Mouse (Mus musculus) liver, embryonic 15.5 days (tissue): ENCODE measurements around the gene Myo16. TPM values are rescaled to one million over a fixed set of nuclear protein-coding genes. Genes with fewer than 3 reads are reported as not detected.

Source experiments
- ATAC-seq: fragments of 200-750 bp; cut with Nextera tagmentation; 2 replicates; pipeline ENCODE4 v1.8.0; 2017; ENCODE audit warnings: moderate number of reproducible peaks, mild to moderate bottlenecking, moderate library complexity; ENCODE audit not compliant: insufficient read depth
- H3K27ac ChIP-seq: fragments of 300-500 bp; sonication (generic); replicated peaks from 2 replicates; pipeline ENCODE4 v1.5.1; 2015; ENCODE audit warnings: mild to moderate bottlenecking, inconsistent platforms
- H3K27me3 ChIP-seq: fragments of 300-500 bp; sonication (generic); 2 replicates; pipeline ENCODE4 v1.6.1; 2015; ENCODE audit warnings: mild to moderate bottlenecking, inconsistent platforms
- H3K36me3 ChIP-seq: fragments of 300-500 bp; sonication (generic); replicated peaks from 2 replicates; pipeline ENCODE4 v1.6.1; 2015; ENCODE audit warnings: moderate library complexity, mild to moderate bottlenecking, inconsistent platforms
- H3K4me1 ChIP-seq: fragments of 300-500 bp; sonication (generic); replicated peaks from 2 replicates; pipeline ENCODE4 v1.6.1; 2015; ENCODE audit warnings: inconsistent platforms
- H3K4me2 ChIP-seq: fragments of 300-500 bp; sonication (generic); 2 replicates; pipeline ENCODE4 v1.6.1; 2015; ENCODE audit warnings: moderate library complexity, mild to moderate bottlenecking, inconsistent platforms
- H3K4me3 ChIP-seq: fragments of 300-500 bp; sonication (generic); replicated peaks from 2 replicates; pipeline ENCODE4 v1.5.1; 2015; ENCODE audit warnings: mild to moderate bottlenecking, inconsistent platforms
- H3K9ac ChIP-seq: fragments of 300-500 bp; sonication (generic); 2 replicates; pipeline ENCODE4 v1.6.1; 2015; ENCODE audit warnings: moderate library complexity, mild to moderate bottlenecking, inconsistent platforms
- H3K9me3 ChIP-seq: fragments of 300-500 bp; sonication (generic); replicated peaks from 2 replicates; pipeline ENCODE4 v1.6.1; 2016; ENCODE audit warnings: inconsistent platforms
- WGBS: fragments of 180-500 bp; shearing (Covaris S2); methylation state at CpG from one replicate; pipeline ENCODE4 v1.1.7; 2015; ENCODE audit warnings: mixed read lengths; ENCODE audit not compliant: insufficient replicate concordance; 5-methylcytosine and 5-hydroxymethylcytosine counted together
- polyA plus RNA-seq: library from polyadenylated mRNA; unstranded; fragments of >200 nt; fragmentation: Nextera tagmentation; extraction: Ambion mirVana; gene quantifications from 2 replicates; pipeline ENCODE4 v1.2.1, GENCODE M21; 2015

Myo16 gene
- polyA plus RNA-seq, 1 experiment from 2014 or later: 0.03 TPM

- WGBS: 52% methylated on average over 2 of the region's 2 CpGs
- no peak overlapping the region for H3K4me3 ChIP-seq
- H3K27ac ChIP-seq: no peak overlapping the region
- H3K9ac ChIP-seq: no peak overlapping the region
- no peak for ATAC-seq
- no peaks in the 10 kb centered on the region for H3K9me3 ChIP-seq
- H3K36me3 ChIP-seq: no peaks in the 10 kb centered on the region
- no peak overlapping the region for H3K4me2 ChIP-seq
- no peaks in the 10 kb centered on the region for H3K4me1 ChIP-seq
- H3K27me3 ChIP-seq: no peaks in the 10 kb centered on the region
Observed at GRCm38 (mm10) chr8:10225018-10225417, 71.3 kb downstream of the Myo16 start.

GRCm38 (mm10) chr8:10230746-10231369 is 77.1 kb downstream of the Myo16 start:
- Histone ChIP-seq H3K4me3 (no peak overlapping the region), H3K4me2 (no peak overlapping the region), H3K27ac (no peak overlapping the region), H3K9me3 (no peaks in the 10 kb centered on the region), H3K9ac (no peak overlapping the region), H3K27me3 (no peaks in the 10 kb centered on the region), H3K36me3 (no peaks in the 10 kb centered on the region), H3K4me1 (no peaks in the 10 kb centered on the region)
- ATAC-seq: no peak
- WGBS: 42% methylated on average over 8 of the region's 8 CpGs

GRCm38 (mm10) chr8:10234516-10234915 is 80.8 kb downstream of the Myo16 start:
- H3K27me3 ChIP-seq: no peaks in the 10 kb centered on the region
- no peaks in the 10 kb centered on the region for H3K9me3 ChIP-seq
- ATAC-seq: no peak
- H3K4me1 ChIP-seq: no peaks in the 10 kb centered on the region
- H3K36me3 ChIP-seq: no peaks in the 10 kb centered on the region
- no peak overlapping the region for H3K4me3 ChIP-seq
- no peak overlapping the region for H3K27ac ChIP-seq
- no peak overlapping the region for H3K9ac ChIP-seq
- WGBS: 63% methylated on average over 2 of the region's 2 CpGs
- no peak overlapping the region for H3K4me2 ChIP-seq

GRCm38 (mm10) chr8:10243344-10243743 is 89.6 kb downstream of the Myo16 start:
- ATAC-seq: no peak
- H3K9ac ChIP-seq: no peak overlapping the region
- H3K4me3 ChIP-seq: no peak overlapping the region
- no peaks in the 10 kb centered on the region for H3K36me3 ChIP-seq
- no peak overlapping the region for H3K27ac ChIP-seq
- 27% methylated on average over 3 of the region's 3 CpGs for WGBS
- no peaks in the 10 kb centered on the region for H3K9me3 ChIP-seq
- H3K4me1 ChIP-seq: no peaks in the 10 kb centered on the region
- H3K4me2 ChIP-seq: no peak overlapping the region
- no peaks in the 10 kb centered on the region for H3K27me3 ChIP-seq

- WGBS: 8% methylated on average over 15 of the region's 15 CpGs
- no peaks in the 10 kb centered on the region for H3K4me1 ChIP-seq
- peaks cover 13% of the 10 kb centered on the region for H3K27me3 ChIP-seq
- no peaks in the 10 kb centered on the region for H3K36me3 ChIP-seq
- H3K4me3 ChIP-seq: no peak overlapping the region
- no peak overlapping the region for H3K4me2 ChIP-seq
- H3K9me3 ChIP-seq: no peaks in the 10 kb centered on the region
- no peak overlapping the region for H3K9ac ChIP-seq
- H3K27ac ChIP-seq: no peak overlapping the region
- ATAC-seq: no peak
Observed at GRCm38 (mm10) chr8:10249156-10249555, 95.4 kb downstream of the Myo16 start.

GRCm38 (mm10) chr8:10255741-10256140 is 102.0 kb downstream of the Myo16 start:
- Histone ChIP-seq H3K27me3 (no peaks in the 10 kb centered on the region), H3K4me3 (no peak overlapping the region), H3K36me3 (no peaks in the 10 kb centered on the region), H3K4me2 (no peak overlapping the region), H3K9me3 (no peaks in the 10 kb centered on the region), H3K4me1 (no peaks in the 10 kb centered on the region), H3K27ac (no peak overlapping the region), H3K9ac (no peak overlapping the region)
- no peak for ATAC-seq
- 38% methylated on average over 2 of the region's 2 CpGs for WGBS

- WGBS: 37% methylated on average over 3 of the region's 3 CpGs
- H3K9ac ChIP-seq: no peak overlapping the region
- no peak for ATAC-seq
- no peaks in the 10 kb centered on the region for H3K9me3 ChIP-seq
- no peak overlapping the region for H3K4me3 ChIP-seq
- H3K27ac ChIP-seq: no peak overlapping the region
- H3K4me2 ChIP-seq: no peak overlapping the region
- H3K36me3 ChIP-seq: no peaks in the 10 kb centered on the region
- no peaks in the 10 kb centered on the region for H3K27me3 ChIP-seq
- no peaks in the 10 kb centered on the region for H3K4me1 ChIP-seq
Observed at GRCm38 (mm10) chr8:10256563-10256962, 102.9 kb downstream of the Myo16 start.

GRCm38 (mm10) chr8:10270094-10270493 is 116.4 kb downstream of the Myo16 start:
- Histone ChIP-seq H3K9me3 (no peaks in the 10 kb centered on the region), H3K9ac (no peak overlapping the region)

GRCm38 (mm10) chr8:10292600-10292999 is 138.9 kb downstream of the Myo16 start:
- no peak overlapping the region for H3K9ac ChIP-seq
- 25% methylated on average over 4 of the region's 4 CpGs for WGBS
- no peak for ATAC-seq
- H3K4me1 ChIP-seq: no peaks in the 10 kb centered on the region
- no peak overlapping the region for H3K4me2 ChIP-seq
- H3K4me3 ChIP-seq: no peak overlapping the region
- no peak overlapping the region for H3K27ac ChIP-seq
- H3K36me3 ChIP-seq: no peaks in the 10 kb centered on the region
- H3K9me3 ChIP-seq: no peaks in the 10 kb centered on the region
- no peaks in the 10 kb centered on the region for H3K27me3 ChIP-seq

More at GRCm38 (mm10) chr8:10270094-10270493, 116.4 kb downstream of the Myo16 start:
- Histone ChIP-seq H3K27me3 (no peaks in the 10 kb centered on the region), H3K36me3 (no peaks in the 10 kb centered on the region), H3K27ac (no peak overlapping the region), H3K4me3 (no peak overlapping the region), H3K4me2 (no peak overlapping the region), H3K4me1 (no peaks in the 10 kb centered on the region)
- no peak for ATAC-seq
- 16% methylated on average over 4 of the region's 4 CpGs for WGBS

- no peak overlapping the region for H3K9ac ChIP-seq
- no peaks in the 10 kb centered on the region for H3K36me3 ChIP-seq
- WGBS: 31% methylated on average over 3 of the region's 3 CpGs
- no peaks in the 10 kb centered on the region for H3K9me3 ChIP-seq
- no peaks in the 10 kb centered on the region for H3K27me3 ChIP-seq
- H3K4me3 ChIP-seq: no peak overlapping the region
- no peaks in the 10 kb centered on the region for H3K4me1 ChIP-seq
- no peak overlapping the region for H3K4me2 ChIP-seq
- no peak overlapping the region for H3K27ac ChIP-seq
- ATAC-seq: no peak
Observed at GRCm38 (mm10) chr8:10300797-10301196, 147.1 kb downstream of the Myo16 start.

GRCm38 (mm10) chr8:10303061-10303460 is 149.3 kb downstream of the Myo16 start:
- Histone ChIP-seq H3K4me2 (no peak overlapping the region), H3K27me3 (no peaks in the 10 kb centered on the region), H3K4me1 (no peaks in the 10 kb centered on the region), H3K36me3 (no peaks in the 10 kb centered on the region), H3K4me3 (no peak overlapping the region), H3K9ac (no peak overlapping the region), H3K9me3 (no peaks in the 10 kb centered on the region), H3K27ac (no peak overlapping the region)
- WGBS: 73% methylated on average over 4 of the region's 4 CpGs
- no peak for ATAC-seq

- H3K9me3 ChIP-seq: no peaks in the 10 kb centered on the region
- H3K4me2 ChIP-seq: no peak overlapping the region
- H3K36me3 ChIP-seq: no peaks in the 10 kb centered on the region
- no peak for ATAC-seq
- H3K27me3 ChIP-seq: no peaks in the 10 kb centered on the region
- 65% methylated on average over 3 of the region's 3 CpGs for WGBS
- no peak overlapping the region for H3K9ac ChIP-seq
- H3K4me3 ChIP-seq: no peak overlapping the region
- no peaks in the 10 kb centered on the region for H3K4me1 ChIP-seq
- H3K27ac ChIP-seq: no peak overlapping the region
Observed at GRCm38 (mm10) chr8:10303992-10304391, 150.3 kb downstream of the Myo16 start.
